Mouse (Mus musculus) thymus, postnatal 14 days (tissue): ENCODE data around the gene 1700013G24Rik.

Experiments used
- DNase-seq: peaks from one replicate; pipeline ENCODE4 v3.0.0; 2021

Gene 1700013G24Rik

GRCm38 (mm10) chr4:137497892-137498722, 45.0 kb downstream of the 1700013G24Rik start:
- no peak for DNase-seq

DNA sequence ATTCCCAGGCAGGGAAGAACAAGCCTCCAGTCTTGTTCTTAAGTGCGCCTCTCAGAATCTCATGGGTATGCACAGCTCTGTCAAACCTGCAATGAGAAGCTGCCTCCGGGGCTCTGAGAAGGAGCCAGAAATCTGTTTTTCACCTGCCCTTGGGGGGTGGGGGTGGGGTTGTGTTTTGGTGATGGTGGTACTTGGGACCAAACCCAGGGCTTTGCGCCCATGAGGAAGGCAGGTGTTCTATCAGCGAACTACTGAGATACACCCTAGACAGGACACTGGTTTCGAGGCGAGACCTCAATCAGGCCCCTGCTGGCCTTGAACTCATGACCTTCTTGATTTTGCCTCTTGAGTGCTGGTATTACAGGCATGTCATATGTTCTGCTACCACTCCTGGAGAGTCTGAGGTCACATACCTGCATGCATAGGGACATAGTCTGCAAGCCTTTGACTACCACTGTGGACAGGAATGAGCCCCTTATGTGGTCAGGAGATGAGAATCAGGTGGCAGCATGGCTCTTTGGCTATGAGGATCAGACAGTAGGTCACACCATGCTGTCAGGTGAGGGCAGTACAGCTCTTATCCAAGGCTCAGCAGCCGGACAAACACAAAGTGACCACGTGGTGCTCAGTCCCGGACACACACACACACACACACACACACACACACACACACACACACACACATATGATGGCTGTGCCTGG, 45.9 kb downstream of the 1700013G24Rik start:
- no peak for DNase-seq

DNA sequence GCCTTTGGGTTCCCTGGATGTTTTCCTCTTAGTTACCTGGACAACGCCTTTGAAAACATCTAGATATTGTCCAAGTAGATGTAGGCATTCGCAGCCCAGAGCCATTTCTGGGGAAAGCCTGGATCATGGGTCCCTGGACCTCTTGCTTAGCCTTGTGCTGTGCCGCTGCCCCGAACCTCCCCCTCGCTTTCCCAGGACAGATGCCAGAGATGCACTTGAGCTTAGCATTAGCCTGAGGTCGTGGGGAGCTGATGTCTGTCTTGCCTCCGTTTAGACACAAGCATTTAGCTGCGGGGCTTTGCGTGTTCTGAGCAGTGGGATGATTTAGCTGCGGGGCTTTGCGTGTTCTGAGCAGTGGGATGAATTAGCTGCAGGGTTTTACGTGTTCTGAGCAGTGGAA, 47.1 kb downstream of the 1700013G24Rik start:
- no peak for DNase-seq

- no peak for DNase-seq
Measured at GRCm38 (mm10) chr4:137500953-137501352, 47.9 kb downstream of the 1700013G24Rik start.

DNA sequence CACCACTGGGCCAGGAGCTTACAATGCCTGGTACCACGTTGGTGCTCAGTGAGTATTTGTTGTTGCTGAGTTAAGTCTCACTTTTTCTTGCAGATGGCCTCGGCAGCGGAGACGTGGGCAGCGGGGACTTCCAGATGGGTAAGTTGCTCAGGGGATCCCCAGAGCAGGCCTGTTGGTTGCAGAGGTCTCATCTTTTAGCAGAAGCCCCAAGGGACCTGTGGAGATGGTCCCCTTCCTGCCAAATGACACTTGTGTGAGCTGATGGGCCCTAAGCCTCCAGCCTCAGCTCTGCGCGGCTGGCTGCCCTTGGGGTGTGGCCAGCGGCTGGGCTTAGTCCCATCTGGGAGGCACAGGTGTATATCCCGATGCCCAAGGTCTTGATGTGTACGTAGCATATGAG, 49.1 kb downstream of the 1700013G24Rik start:
- no peak for DNase-seq

DNA sequence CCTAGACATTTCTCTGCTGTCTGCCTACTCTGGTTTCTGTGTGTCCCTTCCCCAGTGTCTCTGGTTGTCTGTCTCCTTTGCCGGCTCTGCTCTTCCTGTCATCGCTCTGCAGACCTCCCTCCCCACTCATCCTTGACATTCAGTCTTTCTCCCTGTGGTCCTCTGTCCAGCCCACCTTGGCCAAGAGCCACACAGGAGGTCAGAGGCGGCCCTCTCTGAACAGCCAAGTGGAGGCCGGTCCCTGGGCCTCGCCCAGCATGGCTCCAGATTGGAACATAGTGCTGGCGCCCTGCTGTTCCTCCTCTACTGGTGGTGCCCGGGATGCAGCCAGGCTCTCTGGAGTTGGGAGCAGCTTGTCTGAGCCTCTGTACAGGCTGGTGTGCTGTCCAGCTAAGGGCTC, 49.7 kb downstream of the 1700013G24Rik start:
- DNase-seq, result no peak

GRCm38 (mm10) chr4:137503509-137503971, 50.5 kb downstream of the 1700013G24Rik start:
- DNase-seq, result peak; percentile 38
